Mouse (Mus musculus) cerebellum, postnatal 25 days (tissue): ENCODE measurements around the gene Sult4a1.

Experiments used
- DNase-seq, 2 experiments: peaks; one replicate each; pipeline ENCODE4 v3.0.0; 2021; ENCODE audit warnings: mixed read lengths in 2 of 2

The Sult4a1 gene

GRCm38 (mm10) chr15:84105105-84105923 is at the start of gene Sult4a1:
Gene Sult4a1 (minus strand): TSS chr15:84105754.
- peak; percentile 87 to 94 for DNase-seq

DNA sequence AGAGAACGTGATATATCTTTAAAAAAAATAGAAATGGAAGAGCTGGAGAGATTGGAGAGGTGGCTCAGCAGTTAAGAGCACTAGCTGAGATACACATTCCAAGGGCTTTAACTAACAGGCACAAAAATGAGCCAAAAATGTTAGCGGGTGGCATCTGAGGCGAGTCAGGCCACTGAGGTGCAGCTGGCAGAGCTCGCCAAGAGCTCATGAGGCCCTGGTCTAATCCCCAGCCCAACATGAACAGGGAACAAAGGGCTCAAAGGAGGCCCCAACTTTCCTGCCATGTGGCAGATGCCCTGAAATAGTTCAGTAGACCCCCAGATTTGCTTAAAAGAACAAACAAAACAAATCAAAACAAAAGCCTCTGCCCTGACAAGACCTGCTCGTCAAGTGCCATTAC is 35.4 kb upstream of the Sult4a1 start:
- no peak for DNase-seq

GRCm38 (mm10) chr15:84140109-84140508 is 34.6 kb upstream of the Sult4a1 start:
- DNase-seq, result no peak

DNA sequence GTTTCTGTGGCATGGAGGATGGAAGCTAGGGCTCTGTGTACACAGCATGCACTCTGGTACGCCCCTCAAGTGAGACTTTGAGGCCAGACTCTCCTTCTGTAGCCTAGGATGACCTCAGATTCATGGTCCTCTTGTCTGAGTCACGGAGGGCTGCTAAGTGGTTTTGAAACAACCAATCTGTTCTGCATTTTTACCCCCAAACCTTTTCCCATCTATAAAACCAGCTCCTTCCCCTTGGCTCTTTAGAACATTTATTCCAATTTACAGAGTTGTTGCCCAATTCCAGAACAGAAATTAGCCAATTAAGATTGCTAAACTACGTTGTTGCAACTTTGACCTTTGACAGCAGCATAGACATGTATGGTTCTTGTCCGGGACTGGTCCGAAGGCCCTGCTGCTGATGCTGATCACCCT is 34.0 kb upstream of the Sult4a1 start:
- DNase-seq, result no peak

GRCm38 (mm10) chr15:84136473-84137415 is 31.2 kb upstream of the Sult4a1 start:
- DNase-seq, result no peak

DNA sequence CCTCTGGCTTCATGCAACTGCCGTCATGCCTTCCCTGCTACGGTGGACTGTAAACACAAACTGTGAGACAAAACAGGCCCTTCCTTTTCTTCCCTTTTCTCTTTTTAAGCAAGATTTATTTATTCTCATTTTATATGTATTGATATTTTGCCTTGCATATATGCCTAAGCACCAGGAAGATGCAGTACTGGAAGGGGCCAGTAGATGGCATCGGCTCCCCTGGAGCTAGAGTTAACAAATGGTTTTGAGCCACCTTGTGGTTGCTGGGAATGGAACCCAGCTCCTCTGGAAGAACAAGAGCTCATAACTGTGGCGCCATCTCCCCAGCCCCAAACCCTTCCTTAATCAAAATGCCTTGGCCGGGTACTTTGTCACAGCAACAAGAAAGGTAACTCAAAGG is 29.9 kb upstream of the Sult4a1 start:
- peak in 1 of 2 experiments; percentile 45 for DNase-seq

DNA sequence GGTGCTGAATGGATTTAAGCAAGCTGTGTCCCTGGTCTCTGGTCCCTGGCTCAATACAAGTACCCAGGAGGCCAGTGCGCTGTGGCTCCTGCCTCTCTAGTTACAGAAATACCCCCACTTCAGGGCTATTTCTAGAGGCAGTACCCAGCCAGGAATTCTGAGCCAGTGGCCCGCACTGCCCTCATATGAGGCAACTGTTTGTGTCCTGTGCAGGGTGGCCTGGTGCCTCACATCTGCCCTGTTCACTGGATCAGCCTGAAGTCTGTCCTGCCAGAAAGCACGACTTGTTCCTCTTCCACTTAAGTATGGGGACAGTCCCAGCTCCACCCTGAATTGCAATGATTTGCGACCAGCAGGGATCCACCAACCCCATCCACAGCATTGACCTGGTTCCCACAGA is 27.9 kb upstream of the Sult4a1 start:
- no peak for DNase-seq

GRCm38 (mm10) chr15:84131971-84132370 is 26.4 kb upstream of the Sult4a1 start:
- peak; percentile 47 to 60 for DNase-seq

- DNase-seq, result peak; percentile 78 to 80
Observed at GRCm38 (mm10) chr15:84131096-84131786, 25.7 kb upstream of the Sult4a1 start.

- no peak for DNase-seq
Observed at GRCm38 (mm10) chr15:84126871-84127270, 21.3 kb upstream of the Sult4a1 start.

GRCm38 (mm10) chr15:84126447-84126846 is 20.9 kb upstream of the Sult4a1 start:
- DNase-seq, result no peak

DNA sequence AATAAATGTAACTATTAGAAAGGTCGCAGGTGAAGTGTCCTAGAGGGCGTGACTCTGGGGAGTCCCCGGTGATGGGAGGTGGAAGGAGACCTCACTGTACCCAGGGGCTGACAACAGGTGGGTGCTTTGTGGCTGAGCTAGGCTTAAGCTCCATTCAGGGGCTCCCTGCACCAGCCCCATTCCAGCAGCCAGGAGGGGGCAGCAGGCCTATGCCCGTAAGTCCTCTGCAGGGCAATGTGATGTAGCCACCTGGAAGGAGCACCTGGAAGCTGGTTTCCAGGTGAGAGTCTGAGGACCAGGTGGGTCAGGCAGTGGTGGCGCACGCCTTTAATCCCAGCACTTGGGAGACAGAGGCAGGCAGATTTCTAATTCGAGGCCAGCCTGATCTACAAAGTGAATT is 18.5 kb upstream of the Sult4a1 start:
- no peak for DNase-seq

DNA sequence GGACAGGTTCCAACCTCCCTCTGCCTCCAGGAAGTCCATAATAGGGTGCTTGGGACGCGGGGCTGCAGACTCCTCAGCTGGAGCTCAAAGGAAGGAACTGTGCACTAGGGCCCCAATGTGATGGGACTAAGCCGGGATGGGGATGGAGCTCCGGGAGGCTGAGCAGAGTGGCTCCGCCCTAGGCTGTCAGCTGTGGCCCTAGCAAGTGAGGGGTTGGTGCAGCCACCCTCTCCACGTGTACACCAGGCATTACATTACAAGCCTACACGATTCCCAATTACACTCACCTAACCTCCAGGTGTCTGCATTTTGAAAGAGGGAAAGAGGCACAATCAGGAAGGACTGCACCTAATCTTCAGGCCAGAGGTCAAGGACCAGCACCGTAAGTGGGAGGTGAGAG is 17.5 kb upstream of the Sult4a1 start, which contains the start of gene Pnpla5:
Gene Pnpla5, minus strand, starts transcription at position 101 of the 400 bp plus-strand sequence.
- DNase-seq, result no peak

GRCm38 (mm10) chr15:84121036-84121435 is 15.5 kb upstream of the Sult4a1 start:
- no peak for DNase-seq

DNA sequence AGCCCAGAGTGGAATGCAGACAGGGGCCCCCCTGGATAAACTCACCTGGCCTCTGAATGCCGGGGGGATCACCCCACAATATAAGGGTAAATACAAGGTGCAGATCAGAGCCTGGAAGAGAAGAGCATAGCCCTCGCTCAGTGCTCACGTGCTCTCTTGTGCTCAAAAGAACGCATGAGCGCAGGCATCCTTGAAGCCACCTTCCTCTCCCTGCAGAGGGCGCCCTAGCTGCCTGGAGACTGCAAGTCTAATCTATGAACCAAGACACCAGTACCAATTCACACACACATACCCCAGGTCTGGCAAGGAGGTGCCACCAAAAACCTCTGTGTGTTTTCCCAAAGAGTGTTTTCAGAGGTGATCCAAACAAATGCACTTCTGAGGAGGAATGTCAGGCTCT is 15.1 kb upstream of the Sult4a1 start:
- DNase-seq, result peak; percentile 48 to 71

DNA sequence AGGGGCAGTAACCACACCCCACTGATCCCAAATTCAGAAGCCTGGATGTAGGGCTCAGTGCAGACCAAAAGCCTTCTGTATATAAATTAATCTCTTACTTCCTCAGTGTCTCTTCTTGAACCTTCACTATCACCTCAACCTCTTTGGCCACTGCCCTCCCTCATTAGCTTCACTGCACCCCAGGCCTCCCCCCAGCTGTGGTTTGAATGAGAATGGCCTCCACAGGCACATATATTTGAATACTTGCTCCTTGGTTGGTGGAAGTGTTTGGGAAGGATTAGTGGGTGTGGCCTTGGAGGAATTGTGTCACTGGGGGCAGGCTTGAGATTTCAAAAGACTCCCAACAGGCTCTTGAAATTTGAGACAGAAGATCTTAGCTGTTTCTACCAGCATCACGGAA is 10.9 kb upstream of the Sult4a1 start:
- no peak for DNase-seq

DNA sequence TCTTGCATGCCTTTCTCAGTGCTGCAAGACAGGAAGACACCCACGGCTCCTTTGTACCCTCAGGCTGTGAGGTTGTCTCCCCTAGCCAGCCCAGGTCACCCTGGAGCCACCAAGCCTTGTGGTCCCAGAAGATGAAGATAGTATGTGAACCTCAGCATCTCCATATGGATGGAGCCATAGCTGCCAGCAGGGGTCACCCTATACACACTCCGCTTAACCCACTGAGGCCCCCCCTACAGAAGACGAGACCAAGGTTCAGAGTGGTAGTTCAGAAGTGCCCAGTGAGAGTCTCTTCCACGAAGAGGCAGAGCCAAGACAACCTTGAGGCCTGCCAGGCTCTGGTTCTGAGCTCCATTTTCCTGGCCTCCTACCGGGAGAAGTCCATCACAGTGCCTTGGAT is 10.2 kb upstream of the Sult4a1 start:
- DNase-seq, result peak in 1 of 2 experiments; percentile 47

- no peak for DNase-seq
Observed at GRCm38 (mm10) chr15:84113873-84114272, 8.3 kb upstream of the Sult4a1 start.

- no peak for DNase-seq
Observed at GRCm38 (mm10) chr15:84108899-84109298, 3.3 kb upstream of the Sult4a1 start.

DNA sequence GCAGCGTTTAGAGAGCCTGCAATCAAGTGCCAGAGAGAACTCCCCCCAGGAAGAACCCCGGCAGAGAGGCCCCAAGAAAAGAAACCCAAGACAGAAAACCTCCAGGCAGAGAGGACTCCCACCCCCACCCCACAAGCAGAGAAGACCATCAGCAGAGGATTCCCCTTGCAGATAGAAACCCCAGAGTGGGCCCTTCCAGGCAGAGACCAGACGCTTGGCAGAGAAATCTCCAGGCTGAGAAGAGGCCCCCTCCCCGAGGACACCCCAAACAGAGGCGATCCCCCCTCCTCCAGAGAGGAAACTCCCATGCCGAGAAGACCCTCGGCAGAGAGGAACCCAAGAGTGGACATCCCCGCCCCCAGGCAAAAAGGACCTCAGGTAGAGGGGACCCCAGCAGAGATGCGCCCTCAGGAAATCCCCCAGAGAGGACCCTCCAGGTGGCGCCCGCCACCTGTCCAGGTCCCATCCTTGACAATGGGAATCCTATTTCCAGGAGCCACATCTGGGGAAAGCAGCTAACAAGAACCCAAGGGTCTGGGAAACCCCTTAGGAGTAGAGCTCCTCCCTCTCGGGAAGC is 458 bp upstream of the Sult4a1 start:
- peak; percentile 29 to 38 for DNase-seq

- peak; percentile 36 to 60 for DNase-seq
Observed at GRCm38 (mm10) chr15:84104626-84105025, 928 bp downstream of the Sult4a1 start.

DNA sequence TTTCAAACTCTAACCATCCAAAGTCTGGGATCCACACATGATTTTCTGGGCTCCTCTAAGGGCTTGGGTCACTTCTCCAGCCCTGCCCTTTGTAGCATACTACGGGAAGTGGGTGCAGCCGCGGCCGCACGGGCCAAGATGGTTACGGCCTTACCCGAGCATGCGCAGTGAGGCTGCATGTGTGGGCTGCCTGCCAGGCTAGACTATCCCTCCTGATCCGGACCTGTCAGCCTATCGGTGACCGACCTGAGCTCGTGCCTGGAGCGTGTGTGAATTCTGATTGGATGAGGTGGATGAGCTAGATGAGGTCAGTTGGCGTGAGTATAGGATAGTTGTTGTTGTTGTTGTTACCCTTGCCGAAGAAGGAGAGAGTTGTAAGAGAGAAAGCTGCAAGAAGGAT is 8.0 kb downstream of the Sult4a1 start:
- DNase-seq, result peak in 1 of 2 experiments; percentile 40
